Mouse (Mus musculus) embryonic facial prominence, embryonic 13.5 days (tissue): ENCODE results near the gene Tppp. TPM values are rescaled to one million over a fixed set of nuclear protein-coding genes. Genes with fewer than 3 reads are reported as not detected.
A peak's percentile ranks its signal among the peaks of the same experiment; 100 is the strongest.
"Not testable (repeated sequence)": the region's sequence is repeated elsewhere in the genome, so short reads cannot be mapped to it uniquely, and the experiment has no call there.

ENCODE experiments used
- ATAC-seq: fragments of 200-750 bp; cut with Nextera tagmentation; 2 replicates; pipeline ENCODE4 v1.8.0; 2017; ENCODE audit warnings: low read depth; ENCODE audit not compliant: insufficient number of reproducible peaks, insufficient read depth, low FRiP score, low TSS enrichment
- H3K27ac ChIP-seq: fragments of 300-500 bp; sonication (generic); 2 replicates; pipeline ENCODE4 v1.5.1; 2015; ENCODE audit warnings: moderate library complexity, mild to moderate bottlenecking, inconsistent platforms
- H3K27me3 ChIP-seq: fragments of 300-500 bp; sonication (generic); 2 replicates; pipeline ENCODE4 v1.6.1; 2015; ENCODE audit warnings: mild to moderate bottlenecking, inconsistent platforms
- H3K36me3 ChIP-seq: fragments of 300-500 bp; sonication (generic); 2 replicates; pipeline ENCODE4 v1.6.1; 2015; ENCODE audit warnings: mild to moderate bottlenecking, inconsistent platforms
- H3K4me1 ChIP-seq: fragments of 300-500 bp; sonication (generic); 2 replicates; pipeline ENCODE4 v1.6.1; 2015; ENCODE audit warnings: inconsistent platforms
- H3K4me2 ChIP-seq: fragments of 300-500 bp; sonication (generic); 2 replicates; pipeline ENCODE4 v1.6.1; 2015; ENCODE audit warnings: moderate library complexity, mild to moderate bottlenecking, inconsistent platforms
- H3K4me3 ChIP-seq: fragments of 300-500 bp; sonication (generic); 2 replicates; pipeline ENCODE4 v1.5.1; 2015; ENCODE audit warnings: mild to moderate bottlenecking, inconsistent platforms
- H3K9ac ChIP-seq: fragments of 300-500 bp; sonication (generic); 2 replicates; pipeline ENCODE4 v1.6.1; 2015; ENCODE audit warnings: mild to moderate bottlenecking, inconsistent platforms
- H3K9me3 ChIP-seq: fragments of 300-500 bp; sonication (generic); 2 replicates; pipeline ENCODE4 v1.6.1; 2016; ENCODE audit warnings: inconsistent platforms
- WGBS: fragments of 180-500 bp; shearing (Covaris S2); methylation state at CpG from one replicate; pipeline ENCODE4 v1.1.7; 2015; ENCODE audit warnings: mixed read lengths; 5-methylcytosine and 5-hydroxymethylcytosine counted together
- polyA plus RNA-seq: library from polyadenylated mRNA; unstranded; fragments of >200 nt; fragmentation: Nextera tagmentation; extraction: Ambion mirVana; gene quantifications from 2 replicates; pipeline ENCODE4 v1.2.1, GENCODE M21; 2015

Gene Tppp
- polyA plus RNA-seq, 1 experiment from 2014 or later, result 1.1 TPM

DNA sequence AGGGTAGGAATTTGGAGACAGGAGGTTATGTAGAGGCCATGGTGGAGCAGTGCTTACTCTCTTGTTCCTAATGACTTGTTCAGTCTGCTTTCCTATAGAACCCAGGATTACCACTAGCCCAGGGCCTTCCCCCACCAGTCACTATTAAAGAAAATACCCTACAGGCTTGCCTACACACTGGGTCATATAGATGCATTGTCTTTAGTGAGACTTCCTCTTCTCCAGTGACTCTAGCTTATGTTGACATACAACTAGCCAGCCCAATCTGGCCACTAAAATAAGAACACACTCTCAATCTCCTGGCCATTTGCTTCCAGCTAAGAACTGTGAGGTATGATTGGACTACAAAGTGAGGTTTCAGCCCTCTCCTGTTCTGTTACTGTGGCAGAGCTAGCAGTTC, 8.7 kb upstream of the Tppp start:
- Histone ChIP-seq H3K9ac (no peak overlapping the region), H3K27me3 (no peaks in the 10 kb centered on the region)
- ATAC-seq, result no peak

DNA sequence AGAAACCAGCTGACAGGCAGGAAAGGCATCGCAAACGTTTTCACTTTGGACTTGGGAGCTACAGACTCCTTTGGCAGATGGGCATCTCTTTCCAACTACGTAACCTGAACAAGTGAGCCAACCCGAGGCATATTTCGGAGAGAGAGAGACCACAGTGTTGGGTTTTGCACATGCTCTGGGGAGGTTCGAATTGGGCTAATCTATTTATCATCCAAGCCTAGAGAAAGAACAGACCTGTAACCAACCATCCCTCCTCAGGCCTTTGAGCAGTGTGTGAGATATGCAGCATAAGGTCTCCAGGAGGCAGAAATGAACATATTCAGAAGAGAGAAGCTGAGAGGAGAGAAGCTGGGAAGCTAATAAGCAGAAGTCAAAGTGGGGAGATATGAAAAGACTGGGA, 8.2 kb upstream of the Tppp start:
- H3K9me3 ChIP-seq, result no peaks in the 10 kb centered on the region
- no peaks in the 10 kb centered on the region for H3K36me3 ChIP-seq
- peaks cover 6% of the 10 kb centered on the region; the same call in 1 of the 2 replicates for H3K4me1 ChIP-seq
- H3K9ac ChIP-seq, result no peak overlapping the region
- H3K4me3 ChIP-seq, result no peak overlapping the region
- no peak overlapping the region for H3K27ac ChIP-seq
- no peak for ATAC-seq
- H3K4me2 ChIP-seq, result no peak overlapping the region
- H3K27me3 ChIP-seq, result no peaks in the 10 kb centered on the region
- 77% methylated on average over 6 of the region's 6 CpGs for WGBS

More for the DNA sequence above, 8.7 kb upstream of the Tppp start:
- no peaks in the 10 kb centered on the region for H3K36me3 ChIP-seq
- H3K4me1 ChIP-seq, result peaks cover 6% of the 10 kb centered on the region; the same call in 1 of the 2 replicates
- no peak overlapping the region for H3K4me3 ChIP-seq
- no peak overlapping the region for H3K27ac ChIP-seq
- no peaks in the 10 kb centered on the region for H3K9me3 ChIP-seq
- no peak overlapping the region for H3K4me2 ChIP-seq

DNA sequence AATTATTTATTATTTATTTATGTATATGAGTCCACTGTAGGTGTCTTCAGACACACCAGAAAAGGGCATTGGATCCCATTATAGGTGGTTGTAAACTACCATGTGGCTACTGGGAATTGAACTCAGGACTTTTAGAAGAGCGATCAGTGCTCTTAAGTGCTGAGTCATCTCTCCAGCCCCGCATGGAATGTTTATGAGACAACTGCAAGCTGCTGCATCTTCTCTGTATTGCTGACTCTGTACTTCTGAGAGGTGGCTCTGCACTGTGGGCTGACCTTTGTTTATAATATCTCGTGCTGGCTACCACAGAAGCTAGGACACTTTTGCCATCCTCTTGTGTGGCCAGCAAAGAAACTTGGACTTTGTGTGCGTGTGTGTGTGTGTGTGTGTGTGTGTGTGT, 7.7 kb upstream of the Tppp start:
- no peaks in the 10 kb centered on the region for H3K36me3 ChIP-seq
- no peak overlapping the region for H3K4me2 ChIP-seq
- no peak overlapping the region for H3K4me3 ChIP-seq
- no peaks in the 10 kb centered on the region for H3K9me3 ChIP-seq
- H3K27ac ChIP-seq, result no peak overlapping the region
- no peak for ATAC-seq
- 80% methylated on average over 4 of the region's 4 CpGs for WGBS
- H3K9ac ChIP-seq, result no peak overlapping the region
- H3K27me3 ChIP-seq, result no peaks in the 10 kb centered on the region
- H3K4me1 ChIP-seq, result peaks cover 6% of the 10 kb centered on the region; the same call in 1 of the 2 replicates

DNA sequence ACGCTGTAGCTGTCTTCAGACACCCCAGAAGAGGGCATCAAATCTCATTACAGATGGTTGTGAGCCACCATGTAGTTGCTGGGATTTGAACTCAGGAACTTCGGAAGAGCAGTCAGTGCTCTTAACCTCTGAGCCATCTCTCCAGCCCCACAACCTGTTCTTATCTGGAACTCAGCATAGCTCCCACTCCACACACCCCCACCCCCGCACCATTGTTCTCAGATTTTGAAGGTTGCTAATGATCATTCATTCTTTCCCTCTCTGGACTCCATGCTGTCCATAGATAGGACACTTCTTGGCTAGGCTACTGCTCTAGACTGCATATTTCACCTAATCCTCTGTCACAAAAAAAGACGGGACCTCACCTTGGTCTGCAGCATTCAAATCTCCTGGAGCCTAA, 2.3 kb upstream of the Tppp start:
- Histone ChIP-seq H3K4me1 (peaks cover 28% of the 10 kb centered on the region), H3K27me3 (peaks cover 36% of the 10 kb centered on the region)
- H3K9ac ChIP-seq, H3K4me2 ChIP-seq, H3K4me3 ChIP-seq, ATAC-seq, H3K27ac ChIP-seq, H3K9me3 ChIP-seq, H3K36me3 ChIP-seq: not testable (repeated sequence)
- 87% methylated on average over 4 of the region's 4 CpGs for WGBS

DNA sequence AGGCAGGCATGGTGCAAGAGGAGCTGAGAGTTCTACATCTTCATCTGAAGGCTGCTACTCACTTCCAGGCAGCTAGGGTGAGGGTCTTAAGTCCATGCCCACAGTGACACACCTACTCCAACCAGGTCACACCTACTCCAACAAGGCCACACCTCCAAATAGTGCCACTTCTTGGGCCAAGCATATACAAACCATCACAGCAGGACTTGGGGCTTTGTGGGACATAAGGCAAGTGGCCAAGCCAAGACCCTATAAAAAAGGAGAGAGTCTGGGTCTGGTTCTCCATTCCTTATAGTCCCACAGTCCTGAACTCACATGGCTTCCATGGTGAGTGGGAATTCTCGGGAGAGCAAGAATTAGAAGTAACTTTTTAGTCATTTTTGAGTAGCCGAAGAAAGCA, 991 bp upstream of the Tppp start:
- 67% methylated on average over 2 of the region's 2 CpGs for WGBS
- H3K36me3 ChIP-seq, ATAC-seq, H3K9ac ChIP-seq, H3K4me2 ChIP-seq, H3K9me3 ChIP-seq, H3K4me3 ChIP-seq, H3K27ac ChIP-seq: not testable (repeated sequence)
- Histone ChIP-seq H3K4me1 (peaks cover 28% of the 10 kb centered on the region), H3K27me3 (peaks cover 37% of the 10 kb centered on the region)

DNA sequence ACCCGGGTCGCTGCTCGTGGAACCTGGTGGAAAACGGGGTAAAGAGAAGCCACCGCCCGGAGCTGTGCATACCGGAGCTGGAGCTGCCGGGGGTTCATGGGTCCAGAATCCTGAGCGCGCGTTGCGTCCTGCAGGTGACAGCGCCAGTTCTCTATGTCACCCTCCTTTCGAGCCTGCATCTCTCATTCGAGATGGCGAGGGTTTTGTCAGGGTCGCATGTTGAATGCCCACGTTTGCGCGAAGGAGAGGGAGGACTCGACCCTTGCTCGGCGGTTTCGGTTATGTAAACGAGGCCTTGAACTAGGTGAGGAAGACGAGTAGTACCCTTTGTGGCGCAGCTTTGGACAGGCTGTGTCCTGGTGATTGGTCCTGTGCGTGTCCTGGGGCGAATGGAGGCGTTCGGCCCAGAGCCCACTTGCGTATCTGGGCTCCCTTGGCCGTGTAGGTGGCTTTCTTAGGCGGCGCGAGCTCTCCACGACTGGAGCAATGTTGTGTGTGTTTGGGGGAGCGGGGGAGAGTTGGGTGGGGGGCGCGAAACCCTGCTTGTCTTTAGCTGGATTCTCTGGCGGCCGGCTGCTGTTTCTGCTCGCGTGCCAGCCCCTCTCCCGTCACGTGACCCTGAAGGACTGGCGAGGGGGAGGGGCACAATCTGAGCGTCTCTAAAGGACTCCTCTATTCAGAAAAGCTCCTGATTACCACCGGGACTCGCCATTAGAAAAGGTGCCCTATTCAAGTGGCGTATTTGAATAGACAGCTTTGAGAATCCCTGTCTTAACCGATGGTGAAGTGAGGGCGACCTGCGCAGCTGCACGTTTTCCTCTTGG, 796 bp downstream of the Tppp start:
- Histone ChIP-seq H3K4me2 (peak overlapping the region; percentile 99), H3K36me3 (no peaks in the 10 kb centered on the region), H3K27ac (no peak overlapping the region), H3K4me1 (peaks cover 21% of the 10 kb centered on the region; the same call in 1 of the 2 replicates), H3K27me3 (peaks cover 37% of the 10 kb centered on the region), H3K4me3 (peak overlapping the region; percentile 55), H3K9me3 (no peaks in the 10 kb centered on the region), H3K9ac (peak overlapping the region; percentile 67)
- peak; percentile 16; the same call in 1 of the 2 replicates for ATAC-seq
- under 1% methylated on average over 55 of the region's 55 CpGs for WGBS

DNA sequence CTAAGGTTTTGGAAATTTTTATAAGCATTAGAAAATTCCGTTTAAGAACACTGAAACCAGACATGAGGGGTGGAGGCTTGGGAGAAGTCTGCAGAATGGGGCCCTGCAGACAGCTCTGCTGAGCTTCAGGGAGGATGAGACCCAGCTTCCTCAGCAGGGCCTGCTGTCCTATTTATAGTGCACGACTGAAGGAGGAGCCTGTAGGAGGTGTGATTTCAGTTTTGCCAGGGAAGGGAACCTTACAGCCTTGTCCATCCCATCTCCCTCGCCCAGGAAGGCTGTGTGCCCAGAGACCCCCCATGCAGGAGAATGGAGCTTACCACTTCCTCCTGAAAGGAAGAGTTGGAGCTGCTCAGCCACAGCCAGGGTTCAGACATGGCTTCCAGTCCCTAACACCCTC, 1.5 kb downstream of the Tppp start:
- no peaks in the 10 kb centered on the region for H3K9me3 ChIP-seq
- no peak for ATAC-seq
- H3K9ac ChIP-seq, result no peak overlapping the region
- peak overlapping the region; percentile 99 for H3K4me2 ChIP-seq
- H3K4me1 ChIP-seq, result peaks cover 21% of the 10 kb centered on the region; the same call in 1 of the 2 replicates
- H3K36me3 ChIP-seq, result no peaks in the 10 kb centered on the region
- WGBS, result 15% methylated on average over 3 of the region's 3 CpGs
- H3K27ac ChIP-seq, result no peak overlapping the region
- H3K27me3 ChIP-seq, result peaks cover 37% of the 10 kb centered on the region
- H3K4me3 ChIP-seq, result peak overlapping the region; percentile 55

- Histone ChIP-seq H3K36me3 (no peaks in the 10 kb centered on the region), H3K9ac (no peak overlapping the region), H3K4me1 (0 out of 2 replicates have a peak, but pooled peaks cover 2% of the 10 kb centered on the region), H3K4me2 (no peak overlapping the region), H3K27me3 (peaks cover 11% of the 10 kb centered on the region), H3K27ac (no peak overlapping the region), H3K4me3 (no peak overlapping the region), H3K9me3 (no peaks in the 10 kb centered on the region)
- no peak for ATAC-seq
- WGBS, result 67% methylated on average over 4 of the region's 4 CpGs
Observed at GRCm38 (mm10) chr13:74015908-74016307, 6.7 kb downstream of the Tppp start.

- no peak for ATAC-seq
- no peaks in the 10 kb centered on the region for H3K9me3 ChIP-seq
- no peaks in the 10 kb centered on the region for H3K4me1 ChIP-seq
- no peaks in the 10 kb centered on the region for H3K27me3 ChIP-seq
- no peak overlapping the region for H3K4me2 ChIP-seq
- H3K9ac ChIP-seq, result no peak overlapping the region
- WGBS, result 63% methylated on average over 4 of the region's 4 CpGs
- H3K27ac ChIP-seq, result no peak overlapping the region
- H3K36me3 ChIP-seq, result no peaks in the 10 kb centered on the region
- no peak overlapping the region for H3K4me3 ChIP-seq
Observed at GRCm38 (mm10) chr13:74017426-74017825, 8.2 kb downstream of the Tppp start.

GRCm38 (mm10) chr13:74019006-74019405, 9.8 kb downstream of the Tppp start:
- not testable (repeated sequence) for H3K27me3 ChIP-seq, H3K4me1 ChIP-seq, H3K4me3 ChIP-seq, H3K4me2 ChIP-seq, H3K36me3 ChIP-seq, H3K27ac ChIP-seq, ATAC-seq, H3K9me3 ChIP-seq, H3K9ac ChIP-seq
- WGBS, result 80% methylated on average over 8 of the region's 8 CpGs

GRCm38 (mm10) chr13:74025151-74026081, 16.2 kb downstream of the Tppp start:
- ATAC-seq, result no peak

More at GRCm38 (mm10) chr13:74025151-74026081, 16.2 kb downstream of the Tppp start:
- H3K9ac ChIP-seq, result no peak overlapping the region
- no peaks in the 10 kb centered on the region for H3K27me3 ChIP-seq
- WGBS, result 79% methylated on average over 4 of the region's 4 CpGs
- H3K4me3 ChIP-seq, result no peak overlapping the region
- H3K27ac ChIP-seq, result no peak overlapping the region
- no peaks in the 10 kb centered on the region for H3K36me3 ChIP-seq
- H3K9me3 ChIP-seq, result no peaks in the 10 kb centered on the region
- no peaks in the 10 kb centered on the region for H3K4me1 ChIP-seq
- no peak overlapping the region for H3K4me2 ChIP-seq
